Mouse (Mus musculus): ENCODE data around the gene Gm14443. TPM values are rescaled to one million over a fixed set of nuclear protein-coding genes. Genes with fewer than 3 reads are reported as not detected.
"Not testable (repeated sequence)": the region's sequence is repeated elsewhere in the genome, so short reads cannot be mapped to it uniquely, and the experiment has no call there.

Gene Gm14443
- 0.03 and 0.06 TPM in 2 replicates for polyA plus RNA-seq (2012)

DNA sequence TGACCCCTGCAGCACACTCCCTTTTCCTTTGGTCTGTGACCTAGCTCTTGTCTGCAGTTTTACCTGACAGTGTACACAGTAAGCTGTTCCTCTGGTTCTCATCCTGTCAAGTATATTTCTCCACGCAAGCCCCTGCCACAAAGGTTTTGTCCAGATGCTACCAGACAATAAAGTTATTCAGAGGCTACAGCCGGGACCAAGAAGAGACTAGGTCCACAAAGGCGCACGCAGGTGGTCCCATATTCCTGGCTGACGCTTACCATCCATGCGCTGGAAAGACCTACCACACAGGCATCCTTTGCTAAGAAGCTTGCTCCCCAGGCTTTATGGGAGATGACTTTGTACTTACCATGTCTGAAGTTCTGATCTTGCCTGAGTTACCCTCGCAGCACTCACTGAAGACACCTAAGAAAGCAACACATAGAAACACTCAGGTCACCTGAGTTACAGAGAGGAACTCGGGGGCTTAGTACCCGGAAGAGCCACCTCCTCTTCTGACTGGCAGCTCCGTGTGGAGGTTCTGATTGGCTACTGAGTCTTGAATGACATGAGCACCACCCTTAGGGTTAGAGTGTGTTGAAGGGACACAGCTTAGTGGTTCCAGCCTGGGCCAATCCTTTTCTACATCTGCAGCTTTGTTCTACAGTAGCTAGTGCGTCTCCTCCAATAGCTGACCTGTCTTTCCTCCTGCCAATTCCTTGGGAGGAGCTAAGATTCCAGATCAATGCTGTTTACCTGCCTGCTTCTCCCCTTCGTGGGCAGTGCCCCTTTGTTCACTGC lies at the start of gene Gm14443:
Gm14443 (minus strand) TSS at position 471 of the 780 bp plus-strand sequence.
- TF ChIP-seq GATA1 (IDR thresholded peaks at IDR 0.05; ENCODE audit: low read length) = not testable (repeated sequence)

- TF ChIP-seq GATA1 (IDR thresholded peaks at IDR 0.05; ENCODE audit: low read length) = not testable (repeated sequence)
Observed at GRCm38 (mm10) chr2:175206732-175207131, 31.1 kb upstream of the Gm14443 start, which contains the start of gene Gm14391. Gene Gm14391, minus strand, starts transcription at chr2:175206917.

DNA sequence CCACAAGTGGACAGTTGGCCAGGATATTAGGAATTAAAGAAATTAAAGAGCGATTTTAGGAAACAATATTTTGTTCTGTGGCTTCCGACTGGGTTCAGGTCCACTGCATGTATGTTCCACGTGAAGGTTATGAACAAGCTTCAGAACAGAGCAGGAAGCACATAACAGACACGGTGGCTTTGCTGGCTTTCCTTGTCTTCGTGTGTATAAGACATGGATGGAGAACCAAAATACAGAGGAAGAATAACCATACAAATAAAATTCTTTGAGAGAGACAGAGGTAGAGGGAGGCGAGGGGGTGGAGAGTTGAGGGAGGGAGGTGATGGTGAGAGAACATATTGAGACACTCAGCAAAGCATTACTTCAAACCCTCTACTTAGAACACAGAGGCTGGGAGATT lies 641 bp upstream of the Gm14443 start:
- TF ChIP-seq GATA1 (IDR thresholded peaks at IDR 0.05; ENCODE audit: low read length) = no peak

DNA sequence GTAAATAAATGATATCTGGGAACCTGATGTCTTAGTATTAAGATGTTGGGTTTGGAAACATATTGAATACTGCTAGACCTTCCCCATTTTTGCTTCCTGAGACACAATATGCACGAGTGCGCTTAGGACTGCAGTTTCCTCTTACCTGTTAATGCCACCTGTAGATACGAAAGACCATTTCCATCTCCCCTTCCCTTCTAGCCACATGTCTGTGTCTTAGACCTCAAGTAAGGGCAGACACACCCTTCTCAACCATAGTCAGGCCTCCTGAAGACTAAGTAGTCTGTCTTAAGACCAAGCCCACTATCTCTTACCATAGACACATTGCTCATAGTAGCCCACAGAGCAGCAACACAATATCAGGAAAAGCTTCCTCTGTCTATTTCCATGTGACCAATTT lies 3.5 kb downstream of the Gm14443 start:
- no peak for TF ChIP-seq GATA1 (IDR thresholded peaks at IDR 0.05; ENCODE audit: low read length)

GRCm38 (mm10) chr2:175158642-175159041 lies 17.0 kb downstream of the Gm14443 start:
- TF ChIP-seq GATA1 (IDR thresholded peaks at IDR 0.05; ENCODE audit: low read length) = no peak

DNA sequence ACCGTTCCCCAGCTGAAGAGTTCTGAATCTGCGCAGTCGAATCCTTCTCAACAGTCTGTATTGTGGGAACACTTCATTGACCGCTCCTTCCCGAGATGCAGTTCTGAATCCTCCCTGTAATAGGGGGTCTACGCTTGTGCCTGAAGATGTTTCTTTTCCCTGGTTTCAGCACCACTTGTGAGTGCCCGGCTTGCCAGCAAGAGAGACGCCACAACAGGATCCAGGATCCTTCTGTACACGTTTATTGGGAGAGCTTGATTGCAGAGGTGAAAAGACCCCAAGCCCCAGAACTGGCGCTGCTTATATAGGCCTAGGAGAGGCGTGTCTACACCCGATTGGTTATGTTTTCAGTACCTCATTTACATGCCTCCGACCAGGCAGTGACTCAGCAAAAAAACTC lies 19.0 kb downstream of the Gm14443 start:
- TF ChIP-seq GATA1 (IDR thresholded peaks at IDR 0.05; ENCODE audit: low read length) = no peak

DNA sequence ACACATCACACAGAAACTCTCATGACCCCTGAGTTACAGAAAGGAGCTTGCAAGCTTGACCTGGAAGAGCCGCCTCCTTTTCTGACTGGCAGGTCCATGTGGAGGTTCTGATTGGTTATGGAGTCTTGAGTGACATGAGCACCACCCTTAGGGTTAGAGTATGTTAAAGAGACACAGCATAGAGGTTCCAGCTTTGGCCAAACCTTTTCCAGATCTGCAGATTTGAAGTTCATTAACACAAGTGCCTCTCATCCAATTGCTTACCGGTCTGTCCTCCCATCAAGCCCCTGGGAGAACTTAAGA lies 33.7 kb downstream of the Gm14443 start, which contains the start of gene Gm14399:
Gm14399 (minus strand) TSS at position 20 of the 303 bp plus-strand sequence.
- not testable (repeated sequence) for TF ChIP-seq GATA1 (IDR thresholded peaks at IDR 0.05; ENCODE audit: low read length)

Other genes starting within 250 kb of the Gm14443 start
- gene Gm14444, start 165.6 kb downstream of the Gm14443 start, polyA plus RNA-seq (2012) = 0.11 TPM in 1 of 2 replicates, not detected in the other
- gene Gm14393, start 108.1 kb downstream of the Gm14443 start, polyA plus RNA-seq (2012) = not detected in 2 replicates
- gene Gm14399, start 33.9 kb downstream of the Gm14443 start, polyA plus RNA-seq (2012) = 0.16 and 0.17 TPM in 2 replicates
- 1.2 and 1.4 TPM in 2 replicates for gene Gm14391, start 31.0 kb upstream of the Gm14443 start, polyA plus RNA-seq (2012)
- gene Gm14440, start 99.3 kb upstream of the Gm14443 start, polyA plus RNA-seq (2012) = 0.08 and 0.15 TPM in 2 replicates
- gene Gm4631, start 162.3 kb upstream of the Gm14443 start, polyA plus RNA-seq (2012) = 0.24 and 0.46 TPM in 2 replicates
- gene Zfp968, start 196.6 kb upstream of the Gm14443 start, polyA plus RNA-seq (2012) = 0.33 TPM in 2 replicates

Measured in G1E-ER4 (cell line).